Mouse (Mus musculus) testis, adult 2 months (tissue): ENCODE data around the gene Prkag2.

Experiments
- CTCF ChIP-seq: fragments of 200-500 bp; IDR thresholded peaks from 2 replicates; pipeline ENCODE4 v1.5.1; 2012; ENCODE audit warnings: low read depth, mild to moderate bottlenecking, inconsistent platforms, low read length, moderate library complexity; ENCODE audit not compliant: control insufficient read depth, insufficient read depth, insufficient replicate concordance
- POLR2A ChIP-seq: fragments of 200-500 bp; IDR thresholded peaks from 2 replicates; pipeline ENCODE4 v1.6.1; 2012; ENCODE audit warnings: low read depth, mild to moderate bottlenecking, inconsistent platforms, low read length, moderate library complexity; ENCODE audit not compliant: control insufficient read depth

DNA sequence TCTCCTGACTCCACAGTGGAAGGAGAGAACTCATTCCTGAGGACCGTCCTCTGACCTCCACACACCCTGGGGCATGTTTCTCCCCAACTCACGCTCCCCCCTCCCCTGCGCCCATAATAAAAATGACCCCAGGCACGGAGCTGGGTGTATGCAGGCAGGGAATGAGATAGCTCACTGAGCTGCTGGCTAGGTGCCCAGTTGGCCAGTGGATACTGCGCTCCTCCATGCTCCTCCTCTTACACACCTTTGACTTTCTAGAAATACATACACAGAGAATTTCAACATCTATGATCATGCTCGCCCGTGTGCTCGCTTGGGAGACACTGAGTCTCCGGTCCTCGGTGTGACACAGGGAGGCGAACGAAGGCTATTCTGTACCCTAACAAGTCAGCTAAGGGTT lies 124.2 kb downstream of the Prkag2 start:
- TF ChIP-seq CTCF (no peak), POLR2A (no peak)
